Mouse (Mus musculus): ENCODE measurements around the gene Eml6. TPM values are rescaled to one million over a fixed set of nuclear protein-coding genes. Genes with fewer than 3 reads are reported as not detected.

Gene Eml6
- total and polyA plus RNA-seq, 2 experiments from 2014 or later: 2.7 to 24.2 TPM

GRCm38 (mm10) chr11:29693576-29694410 lies 332.0 kb downstream of the Eml6 start:
- Histone ChIP-seq H3K27ac (ENCODE audit: low read depth, low read length) (peak overlapping the region; percentile 99), H3K4me3 (ENCODE audit: low read depth, low read length) (peak overlapping the region; percentile 100), H3K36me3 (ENCODE audit: insufficient read depth) (no peaks in the 10 kb centered on the region), H3K27me3 (ENCODE audit: insufficient read depth, low read length) (no peaks in the 10 kb centered on the region), H3K4me1 (ENCODE audit: insufficient read depth) (peaks cover 15% of the 10 kb centered on the region), H3K9me3 (ENCODE audit: low read length) (no peaks in the 10 kb centered on the region), H3K9ac (peak overlapping the region; percentile 99), H3K4me2 (ENCODE audit: low read depth) (peak overlapping the region; percentile 53)
- DNase-seq: peak; percentile 91
- TF ChIP-seq CTCF (IDR thresholded peaks at IDR 0.05; ENCODE audit: low read depth): peak; percentile 79
- peak; percentile 87 for ATAC-seq
- under 1% methylated on average over 44 of the region's 53 CpGs for WGBS

Other genes starting within 250 kb of the Eml6 start
- gene 4931440F15Rik, start 200.4 kb downstream of the Eml6 start, total RNA-seq (2014; rRNA removed): 0.52 and 0.54 TPM in 2 replicates
- gene 4931440F15Rik, start 200.4 kb downstream of the Eml6 start, polyA plus RNA-seq (2015; fragmentation: Nextera tagmentation; extraction: Ambion mirVana): 0.24 and 0.29 TPM in 2 replicates
- 289 and 328 TPM in 2 replicates for gene Sptbn1, start 242.1 kb upstream of the Eml6 start, total RNA-seq (2014; rRNA removed)
- 108 and 150 TPM in 2 replicates for gene Sptbn1, start 242.1 kb upstream of the Eml6 start, polyA plus RNA-seq (2015; fragmentation: Nextera tagmentation; extraction: Ambion mirVana)

Data from forebrain, postnatal 0 days (tissue).